10 mouse cellular contexts compared by ENCODE assay signal in genomic region chr2:127539494-127539893, GRCm38 (mm10). TPM values are rescaled to one million over a fixed set of nuclear protein-coding genes. Genes with fewer than 3 reads are reported as not detected.
DNase-seq lines count a peak whose midpoint lies in the region; ATAC-seq and TF ChIP-seq lines count a peak whose summit lies in the region.
"Had no signal": no experiment of that assay in that cellular context is flagged by ENCODE, and none has a peak within 500 bp of the region (broad histone marks: within the 10 kb centered on the region; RNA-seq: fewer than 3 reads in every experiment).

No protein-coding gene starts in this region.

- no peaks in the 10 kb centered on the region for H3K9me3 ChIP-seq in liver, embryonic 12.5 days (replicated peaks)
- no peaks in the 10 kb centered on the region for H3K9me3 ChIP-seq in forebrain, embryonic 13.5 days (replicated peaks)

- peak; percentile 19 for DNase-seq in adrenal gland, postnatal 10 days
- no peak for DNase-seq in adrenal gland, postnatal 4 days (ENCODE audit: low spot score in 2 of 2)
- no peak for DNase-seq in liver, adult 2 months (ENCODE audit: extremely low read depth, low read depth, low spot score)
- DNase-seq in kidney, postnatal 36 days: peak; percentile 13 to 47
- no peak for DNase-seq in right cerebral cortex, postnatal 25 days
- DNase-seq: left cerebral cortex, postnatal 4 days had no signal

- H3K27ac ChIP-seq in liver, adult 2 months (replicated peaks; ENCODE audit: insufficient read depth, low read depth, low read length): no peak overlapping the region
- H3K27ac ChIP-seq in liver, embryonic 12.5 days: no peak overlapping the region
- no peak overlapping the region for H3K27ac ChIP-seq in bone marrow macrophage, adult 2 months (ENCODE audit: insufficient read depth, low read depth, low read length)
- H3K27ac ChIP-seq in forebrain, embryonic 13.5 days: no peak overlapping the region

- H3K9ac ChIP-seq in liver, adult 2 months (ENCODE audit: low read depth, low read length): no peak overlapping the region
- no peak overlapping the region for H3K9ac ChIP-seq in liver, embryonic 12.5 days
- no peak overlapping the region for H3K9ac ChIP-seq in forebrain, embryonic 13.5 days

- WGBS in liver, adult 2 months: 24% methylated on average over 4 of the region's 4 CpGs
- 28% methylated on average over 4 of the region's 4 CpGs for WGBS in liver, embryonic 12.5 days (ENCODE audit: insufficient replicate concordance)
- 23% methylated on average over 4 of the region's 4 CpGs for WGBS in forebrain, embryonic 13.5 days

- H3K36me3 ChIP-seq in liver, adult 2 months (ENCODE audit: control insufficient read depth, insufficient read depth, low read length): no peaks in the 10 kb centered on the region
- no peaks in the 10 kb centered on the region for H3K36me3 ChIP-seq in liver, embryonic 12.5 days
- no peaks in the 10 kb centered on the region for H3K36me3 ChIP-seq in forebrain, embryonic 13.5 days (ENCODE audit: poor library complexity, severe bottlenecking)

- H3K79me2 ChIP-seq in liver, adult 2 months (ENCODE audit: control insufficient read depth, insufficient read depth, low read length): no peaks in the 10 kb centered on the region

- peak; percentile 31; the same call in 1 of the 2 replicates for TF ChIP-seq CTCF in liver, adult 2 months (IDR thresholded peaks at IDR 0.05; ENCODE audit: low read depth, low read length)
- peak; percentile 10; the same call in 1 of the 2 replicates for TF ChIP-seq CTCF in bone marrow macrophage, adult 2 months (IDR thresholded peaks at IDR 0.05; ENCODE audit: low read depth, low read length)

- H3K27me3 ChIP-seq in liver, adult 2 months (ENCODE audit: control insufficient read depth, insufficient read depth, low read length): peaks cover 8% of the 10 kb centered on the region; the same call in 1 of the 2 replicates
- peaks cover 71% of the 10 kb centered on the region for H3K27me3 ChIP-seq in liver, embryonic 12.5 days (replicated peaks)
- peaks cover 81% of the 10 kb centered on the region for H3K27me3 ChIP-seq in forebrain, embryonic 13.5 days

- no peak overlapping the region for H3K4me2 ChIP-seq in liver, embryonic 12.5 days
- no peak overlapping the region for H3K4me2 ChIP-seq in forebrain, embryonic 13.5 days

- no peak for ATAC-seq in liver, embryonic 12.5 days
- no peak for ATAC-seq in forebrain, embryonic 13.5 days

- H3K4me1 ChIP-seq in liver, adult 2 months (ENCODE audit: control insufficient read depth, insufficient read depth, low read length): no peaks in the 10 kb centered on the region
- 0 out of 2 replicates have a peak, but pooled peaks cover 5% of the 10 kb centered on the region for H3K4me1 ChIP-seq in liver, embryonic 12.5 days
- no peaks in the 10 kb centered on the region for H3K4me1 ChIP-seq in bone marrow macrophage, adult 2 months (ENCODE audit: control insufficient read depth, insufficient read depth, low read length)
- peaks cover 6% of the 10 kb centered on the region for H3K4me1 ChIP-seq in forebrain, embryonic 13.5 days

- TF ChIP-seq POLR2A in liver, adult 2 months (IDR thresholded peaks at IDR 0.05; ENCODE audit: extremely low read depth, insufficient read depth, low read length): no peak
- no peak for TF ChIP-seq POLR2A in bone marrow macrophage, adult 2 months (IDR thresholded peaks at IDR 0.05; ENCODE audit: borderline replicate concordance, low read depth, low read length)

- H3K4me3 ChIP-seq in liver, adult 2 months (ENCODE audit: insufficient read depth, low read depth, low read length): no peak overlapping the region
- H3K4me3 ChIP-seq in liver, embryonic 12.5 days: no peak overlapping the region
- H3K4me3 ChIP-seq in bone marrow macrophage, adult 2 months (ENCODE audit: insufficient read depth, low read length): no peak overlapping the region
- H3K4me3 ChIP-seq in forebrain, embryonic 13.5 days: no peak overlapping the region

RNA-seq across cellular contexts. Expression of gene Prom2, which starts 1.8 kb away (rescaled TPM):
- total RNA-seq in adrenal gland, postnatal 10 days (2021): under 1 TPM; 0.09 to 0.12 TPM
- total RNA-seq in adrenal gland, postnatal 4 days (2021): under 1 TPM; 0.34 to 0.81 TPM
- total RNA-seq in liver, adult 2 months (2014; rRNA removed): 0.07 TPM in 1 of 2 replicates, not detected in the other
- 5.9 TPM in 1 of 2 replicates, not detected in the other for polyA plus RNA-seq in liver, adult 2 months (2012; rRNA removed)
- not detected in 2 replicates for polyA plus RNA-seq in liver, embryonic 12.5 days (2016; fragmentation: Nextera tagmentation; extraction: Ambion mirVana)
- polyA plus RNA-seq in bone marrow macrophage, adult 2 months (2012; ENCODE audit: insufficient read depth, insufficient read length, missing spikeins): not detected in 2 replicates
- polyA plus RNA-seq in forebrain, embryonic 13.5 days (2015; fragmentation: Nextera tagmentation; extraction: Ambion mirVana): not detected in 2 replicates
- total RNA-seq: left cerebral cortex, postnatal 4 days had no signal
- polyA plus RNA-seq: neural tube, embryonic 14.5 days had no signal

RNA-seq across cellular contexts. Expression of gene Kcnip3, which starts 17.6 kb away (rescaled TPM):
- 1 to 10 TPM; 3.5 to 4.3 TPM for total RNA-seq in adrenal gland, postnatal 10 days (2021)
- 1 to 10 TPM; 5.1 to 5.4 TPM for total RNA-seq in adrenal gland, postnatal 4 days (2021)
- 0.09 and 0.67 TPM in 2 replicates for total RNA-seq in liver, adult 2 months (2014; rRNA removed)
- polyA plus RNA-seq in liver, adult 2 months (2012; rRNA removed): 0.25 and 0.45 TPM in 2 replicates
- 0.70 and 0.72 TPM in 2 replicates for polyA plus RNA-seq in liver, embryonic 12.5 days (2016; fragmentation: Nextera tagmentation; extraction: Ambion mirVana)
- polyA plus RNA-seq in bone marrow macrophage, adult 2 months (2012; ENCODE audit: insufficient read depth, insufficient read length, missing spikeins): not detected in 2 replicates
- 5.2 and 6.3 TPM in 2 replicates for polyA plus RNA-seq in forebrain, embryonic 13.5 days (2015; fragmentation: Nextera tagmentation; extraction: Ambion mirVana)

RNA-seq across cellular contexts. Expression of gene Zfp661, which starts 47.4 kb away (rescaled TPM):
- total RNA-seq in adrenal gland, postnatal 10 days (2021): 1 to 10 TPM; 3.0 to 4.3 TPM
- 1 to 10 TPM; 4.8 to 4.9 TPM for total RNA-seq in adrenal gland, postnatal 4 days (2021)
- 2.9 and 3.1 TPM in 2 replicates for total RNA-seq in liver, adult 2 months (2014; rRNA removed)
- 2.3 TPM in 2 replicates for polyA plus RNA-seq in liver, adult 2 months (2012; rRNA removed)
- 1.8 and 2.0 TPM in 2 replicates for polyA plus RNA-seq in liver, embryonic 12.5 days (2016; fragmentation: Nextera tagmentation; extraction: Ambion mirVana)
- polyA plus RNA-seq in bone marrow macrophage, adult 2 months (2012; ENCODE audit: insufficient read depth, insufficient read length, missing spikeins): 3.9 and 6.0 TPM in 2 replicates
- polyA plus RNA-seq in forebrain, embryonic 13.5 days (2015; fragmentation: Nextera tagmentation; extraction: Ambion mirVana): 9.4 and 9.7 TPM in 2 replicates

RNA-seq across cellular contexts. Expression of gene Mrps5, which starts 47.5 kb away (rescaled TPM):
- total RNA-seq in adrenal gland, postnatal 10 days (2021): 100 to 1,000 TPM; 137 to 159 TPM
- total RNA-seq in adrenal gland, postnatal 4 days (2021): 100 to 1,000 TPM; 126 to 141 TPM
- total RNA-seq in liver, adult 2 months (2014; rRNA removed): 53.2 and 59.9 TPM in 2 replicates
- polyA plus RNA-seq in liver, adult 2 months (2012; rRNA removed): 47.1 and 59.8 TPM in 2 replicates
- 132 and 134 TPM in 2 replicates for polyA plus RNA-seq in liver, embryonic 12.5 days (2016; fragmentation: Nextera tagmentation; extraction: Ambion mirVana)
- polyA plus RNA-seq in bone marrow macrophage, adult 2 months (2012; ENCODE audit: insufficient read depth, insufficient read length, missing spikeins): 50.9 and 51.2 TPM in 2 replicates
- polyA plus RNA-seq in forebrain, embryonic 13.5 days (2015; fragmentation: Nextera tagmentation; extraction: Ambion mirVana): 181 and 193 TPM in 2 replicates

Comparison
In these comparisons a context has a peak if more than half of its experiments do, and no peak if none do; other contexts are left out.
1. DNase-seq: peak in adrenal gland, postnatal 10 days (single experiment) and kidney, postnatal 36 days (2 of 2); none in adrenal gland, postnatal 4 days (0 of 2), liver, adult 2 months (single experiment) and right cerebral cortex, postnatal 25 days (single experiment).